Mouse (Mus musculus) embryo, embryonic 9.5 days (tissue): ENCODE measurements at regions not wholly inside any gene's neighbourhood (a gene's known extent, or its start where the extent isn't known, plus 50 kb on each side); places are given as distances from the start of the nearest gene placed in this dataset.

Source experiments
- DNase-seq: peaks from one replicate; pipeline ENCODE4 v3.0.0-alpha.2; 2017; ENCODE audit errors: extremely low spot score

DNA sequence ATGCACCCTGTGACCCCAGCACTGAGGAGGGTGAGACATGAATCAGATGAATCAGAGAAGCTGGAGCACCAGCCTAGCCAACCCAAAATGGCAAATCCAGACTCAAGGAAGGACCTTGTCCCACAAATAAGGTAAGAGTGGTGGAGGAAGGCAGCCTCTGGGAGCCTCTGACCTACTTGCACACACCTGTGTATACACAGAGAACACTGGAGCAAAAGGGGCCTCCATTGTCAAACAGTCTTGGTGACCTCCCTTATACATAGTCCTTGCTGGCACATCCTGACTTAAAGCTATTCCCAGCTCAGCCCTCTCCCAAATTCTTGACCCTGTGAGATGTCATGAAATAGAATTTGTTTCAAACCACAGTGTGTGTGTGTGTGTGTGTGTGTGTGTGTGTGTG lies 57.1 kb downstream of the Inhbb start:
- DNase-seq: no peak

DNA sequence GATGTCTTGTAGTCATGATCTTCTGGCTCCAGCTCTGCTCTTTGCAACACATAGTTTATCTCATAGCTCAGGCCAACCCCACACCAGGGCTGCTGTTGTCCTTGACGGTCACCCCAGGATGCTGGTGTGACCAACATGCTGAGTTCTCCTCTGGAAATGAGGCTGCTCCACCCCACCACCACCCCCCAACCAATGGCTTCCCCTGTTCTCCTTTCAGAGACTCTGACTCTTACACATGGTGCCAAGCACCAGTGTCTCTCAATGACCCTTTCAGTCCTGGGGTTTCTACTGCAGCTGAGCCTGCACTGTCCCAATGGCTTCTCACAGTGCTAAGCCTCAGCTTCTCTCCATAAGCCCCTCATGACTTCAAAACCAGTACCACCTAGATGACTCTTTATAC lies 64.0 kb downstream of the Inhbb start:
- DNase-seq: no peak

DNA sequence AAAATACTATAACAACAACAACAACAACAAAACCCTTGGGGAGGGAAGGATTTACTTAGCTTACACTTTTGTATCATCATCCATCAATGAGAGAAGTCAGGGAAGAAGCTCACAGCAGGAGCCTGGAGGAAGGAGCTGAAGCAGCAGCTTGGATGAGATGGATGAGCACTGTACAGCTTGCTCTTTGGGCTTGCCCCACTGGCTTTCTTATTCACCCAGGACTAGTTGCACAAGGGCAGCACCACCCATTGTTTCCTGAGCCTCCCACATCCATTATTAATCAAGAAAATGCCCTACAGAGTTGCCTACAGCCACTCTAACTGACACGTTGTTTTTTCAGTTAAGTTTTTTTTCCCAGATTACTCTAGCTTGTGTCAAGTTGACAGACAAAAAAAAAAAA lies 65.1 kb downstream of the Inhbb start:
- no peak for DNase-seq

DNA sequence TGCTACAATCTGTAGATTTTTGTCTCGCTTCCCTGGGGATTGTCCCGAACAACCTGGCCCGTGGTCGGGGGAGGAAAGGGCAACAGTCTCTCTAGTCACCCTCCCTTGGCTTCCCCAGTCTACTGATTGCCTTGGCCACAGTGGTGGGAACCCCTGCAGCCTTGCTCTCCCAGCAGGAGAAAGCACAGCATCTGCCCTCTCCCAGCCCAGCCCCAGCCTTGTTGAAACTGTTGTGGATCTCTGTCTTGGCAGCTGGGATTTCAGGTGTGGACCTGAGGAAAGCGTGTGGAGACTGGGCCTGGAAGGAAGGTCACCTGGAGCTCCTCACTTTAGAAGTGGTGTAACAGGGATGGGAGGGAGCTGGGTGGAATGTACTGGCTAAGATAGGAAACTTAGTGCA lies 66.6 kb downstream of the Inhbb start:
- DNase-seq: no peak

DNA sequence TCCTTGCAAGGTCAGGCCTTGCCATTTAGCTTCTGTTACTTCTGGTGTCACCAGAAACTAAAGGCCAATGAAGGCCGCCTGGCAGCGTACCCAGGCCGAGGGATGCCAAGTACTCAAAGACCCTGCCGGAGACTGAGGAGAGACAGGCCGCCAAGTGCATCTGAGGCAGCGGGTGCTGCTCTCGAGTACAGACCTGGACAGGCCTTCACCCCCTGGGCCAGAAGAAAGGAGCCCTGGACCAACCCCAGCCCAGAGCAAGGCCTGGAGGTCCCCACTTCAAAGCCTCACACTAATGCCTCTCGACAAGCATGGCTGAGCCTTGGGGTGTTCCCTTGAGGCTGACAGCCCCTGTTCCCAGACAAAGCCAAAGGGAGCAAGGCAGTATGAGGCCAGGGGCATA lies 70.5 kb downstream of the Inhbb start:
- DNase-seq: no peak

DNA sequence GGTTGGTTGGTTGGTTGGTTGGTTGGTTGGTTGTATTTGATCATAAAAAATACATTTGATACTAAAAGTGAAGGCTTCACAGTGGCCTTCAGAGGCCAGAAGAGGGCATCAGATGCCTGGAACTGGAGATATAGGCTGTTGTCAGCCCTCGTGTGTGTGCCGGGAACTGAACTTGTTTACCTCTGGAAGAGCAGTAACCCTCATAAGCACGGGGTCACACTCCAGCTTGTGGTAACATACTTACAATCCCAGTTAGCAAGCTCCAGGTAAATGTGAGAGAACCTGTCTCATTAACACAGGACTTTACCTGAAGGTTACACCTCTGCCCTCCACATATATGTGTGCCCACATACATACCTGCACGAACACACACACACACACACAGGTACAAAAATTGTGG lies 71.2 kb downstream of the Inhbb start:
- no peak for DNase-seq

DNA sequence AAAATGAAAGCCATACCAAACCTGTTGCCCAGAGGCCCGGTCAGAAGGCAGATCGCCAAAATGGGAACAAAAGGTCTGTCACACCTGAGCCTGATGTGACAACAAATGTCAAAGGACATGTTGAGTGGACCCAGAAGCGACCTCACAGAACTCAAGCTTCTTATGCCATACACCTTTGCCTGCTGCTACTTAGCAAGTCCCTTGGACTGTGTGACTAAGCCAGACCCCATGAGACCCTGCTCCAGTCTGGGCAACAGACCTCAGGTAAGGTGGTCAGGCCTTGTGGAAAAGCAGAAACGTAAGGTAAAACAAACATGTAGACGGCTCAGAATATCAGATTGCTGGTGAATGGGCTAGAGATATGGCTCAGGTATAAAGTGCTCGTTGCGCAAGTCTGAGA lies 71.8 kb downstream of the Inhbb start:
- DNase-seq: no peak

DNA sequence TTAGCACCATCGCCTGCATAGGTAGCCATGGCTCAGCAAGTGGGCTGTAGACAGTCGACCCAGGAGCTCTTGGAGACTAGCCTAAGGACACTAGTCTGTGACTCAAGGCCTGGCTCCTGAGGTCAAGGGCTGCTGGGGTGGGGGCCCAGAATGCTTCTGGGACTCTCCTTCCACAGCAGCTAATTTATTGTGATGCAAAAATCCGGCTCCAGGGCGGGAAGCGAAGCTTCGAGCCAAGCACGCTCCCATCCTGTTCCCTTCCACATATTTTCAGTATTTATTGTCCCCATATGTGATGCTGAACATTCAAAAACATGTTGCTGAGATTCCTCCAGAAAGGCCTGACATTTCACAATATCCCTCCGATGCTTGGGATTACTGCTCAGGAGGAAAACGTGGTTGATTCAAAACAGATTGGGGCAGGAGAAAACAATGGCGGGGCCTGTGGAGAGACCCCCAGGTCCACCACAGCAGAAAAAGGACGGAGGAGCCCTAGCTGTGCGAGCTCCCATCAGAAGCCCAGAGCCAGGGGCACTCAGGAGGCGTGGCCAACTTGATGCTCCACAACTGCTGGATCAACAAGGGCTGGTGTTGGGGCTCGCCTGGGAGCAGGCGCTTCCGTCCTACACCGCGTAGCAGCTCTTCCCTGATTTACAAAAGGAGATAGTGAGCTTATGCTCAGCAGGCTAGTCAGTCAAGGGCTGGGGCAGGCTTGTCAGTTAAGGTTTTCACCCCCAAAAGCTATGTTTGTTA lies 73.4 kb downstream of the Inhbb start:
- peak; percentile 16 for DNase-seq

DNA sequence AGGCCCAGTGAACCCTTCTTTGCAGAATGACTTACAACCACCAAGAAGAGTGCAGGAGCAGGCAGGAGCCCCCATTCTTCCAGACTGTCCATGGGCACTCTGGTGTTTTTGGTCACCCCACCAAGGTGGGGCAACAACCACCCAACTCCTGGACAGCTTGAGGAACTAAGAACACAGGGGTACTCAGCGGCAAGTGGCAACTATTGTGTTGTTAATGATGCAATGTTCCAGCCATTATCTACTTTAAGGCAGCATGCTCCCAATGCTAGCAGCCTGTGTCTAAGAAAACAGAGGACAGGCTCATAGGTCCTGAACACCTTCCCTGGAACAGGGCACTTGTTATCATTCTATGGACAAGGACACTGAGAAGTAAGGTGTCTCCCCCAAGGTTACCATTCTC lies 74.3 kb downstream of the Inhbb start:
- no peak for DNase-seq

DNA sequence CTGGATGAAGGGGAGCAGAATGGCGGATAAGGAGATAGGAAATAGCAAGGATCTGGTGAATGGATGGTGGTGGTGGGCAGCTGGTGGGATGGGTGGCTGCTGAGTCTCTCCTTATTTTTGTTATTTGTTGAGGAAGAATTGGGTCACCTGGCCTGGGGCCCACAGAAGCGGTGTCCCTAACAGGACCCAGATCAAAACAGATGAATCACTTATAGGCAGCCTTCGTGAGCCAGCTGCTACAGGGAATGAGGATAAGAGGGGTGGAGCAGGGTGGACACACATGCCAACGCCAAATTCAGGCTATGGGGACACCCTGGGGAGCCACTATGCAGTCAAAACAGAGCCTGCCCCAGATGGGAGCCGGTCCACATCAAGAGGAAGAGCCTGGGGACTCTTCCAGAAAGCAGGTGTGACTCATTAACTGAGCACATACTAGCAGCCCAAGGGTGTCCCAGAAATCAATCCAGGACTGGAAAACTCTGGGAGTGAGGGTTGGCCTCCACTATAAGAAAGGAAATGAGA lies 75.4 kb downstream of the Inhbb start:
- no peak for DNase-seq

DNA sequence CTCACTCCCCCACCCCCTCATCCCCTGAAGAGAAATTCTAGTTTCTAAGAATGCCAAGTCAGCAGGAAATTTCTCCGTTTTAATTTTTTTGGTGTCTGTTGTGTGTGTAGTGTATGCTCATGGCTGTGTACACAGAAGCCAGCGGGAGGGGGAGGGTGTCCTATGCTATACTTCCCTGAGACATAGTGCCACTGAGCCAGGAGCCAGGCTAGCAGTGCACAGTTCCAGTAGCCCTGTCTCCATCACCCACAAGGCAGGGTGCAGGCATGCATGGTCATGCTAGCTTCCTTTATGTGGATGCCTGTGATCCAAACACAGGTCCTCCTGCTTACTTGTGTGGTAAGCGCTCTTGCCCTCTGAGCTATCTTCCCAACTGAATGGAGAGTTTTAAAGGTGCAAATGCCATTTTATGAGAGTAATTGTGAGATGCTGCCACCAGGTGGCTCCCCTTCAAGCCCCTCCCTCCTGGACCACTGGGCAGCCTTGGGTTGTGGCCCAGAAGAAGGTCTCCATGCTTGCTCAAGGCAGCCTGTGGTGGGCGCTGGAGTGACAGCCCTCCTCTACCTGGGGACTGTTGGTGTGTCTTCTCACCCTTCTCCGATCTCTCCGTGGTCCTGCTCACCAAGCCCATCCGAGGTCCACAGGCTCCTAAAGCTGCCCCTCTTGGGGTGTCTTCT lies 76.8 kb downstream of the Inhbb start:
- DNase-seq: no peak

DNA sequence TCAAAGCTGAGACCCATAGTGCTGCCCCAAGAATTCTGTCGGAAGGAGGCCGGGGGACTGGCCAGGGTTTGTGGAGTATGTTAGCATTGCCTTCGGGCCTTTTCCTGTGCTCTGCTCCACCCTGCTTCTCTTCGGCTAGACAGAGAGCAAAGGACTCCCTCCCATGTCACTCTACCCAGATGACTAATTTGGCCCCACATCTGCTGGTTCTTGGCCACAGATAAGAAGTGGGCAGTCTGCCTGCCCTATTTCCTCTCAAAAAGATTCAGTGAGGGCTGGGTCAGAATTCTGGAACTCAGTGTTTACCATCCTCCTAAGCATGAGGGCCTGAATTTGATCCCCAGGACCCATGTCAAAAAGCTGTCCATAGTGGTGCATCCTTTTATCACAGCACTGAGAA lies 78.0 kb downstream of the Inhbb start:
- DNase-seq: no peak

DNA sequence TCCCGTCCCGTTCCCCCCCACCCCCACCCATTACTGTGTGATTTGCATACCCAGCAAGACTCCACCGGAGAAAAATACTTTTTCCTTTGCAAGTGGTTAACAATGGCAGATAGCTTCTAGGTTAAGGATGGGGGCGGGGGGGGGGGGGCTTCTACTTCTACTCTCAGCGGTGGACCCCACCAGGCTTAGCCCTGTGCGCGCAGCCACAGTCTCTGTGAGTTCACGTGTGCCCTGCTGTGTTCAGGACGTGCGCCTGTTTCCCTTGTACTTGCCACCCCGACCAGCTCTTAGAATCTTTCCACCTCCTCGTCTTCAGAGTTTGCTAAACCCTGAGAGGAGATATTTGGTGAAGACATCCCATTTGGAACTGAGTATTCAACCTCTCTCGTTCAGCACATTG lies 86.9 kb downstream of the Inhbb start:
- DNase-seq: no peak

DNA sequence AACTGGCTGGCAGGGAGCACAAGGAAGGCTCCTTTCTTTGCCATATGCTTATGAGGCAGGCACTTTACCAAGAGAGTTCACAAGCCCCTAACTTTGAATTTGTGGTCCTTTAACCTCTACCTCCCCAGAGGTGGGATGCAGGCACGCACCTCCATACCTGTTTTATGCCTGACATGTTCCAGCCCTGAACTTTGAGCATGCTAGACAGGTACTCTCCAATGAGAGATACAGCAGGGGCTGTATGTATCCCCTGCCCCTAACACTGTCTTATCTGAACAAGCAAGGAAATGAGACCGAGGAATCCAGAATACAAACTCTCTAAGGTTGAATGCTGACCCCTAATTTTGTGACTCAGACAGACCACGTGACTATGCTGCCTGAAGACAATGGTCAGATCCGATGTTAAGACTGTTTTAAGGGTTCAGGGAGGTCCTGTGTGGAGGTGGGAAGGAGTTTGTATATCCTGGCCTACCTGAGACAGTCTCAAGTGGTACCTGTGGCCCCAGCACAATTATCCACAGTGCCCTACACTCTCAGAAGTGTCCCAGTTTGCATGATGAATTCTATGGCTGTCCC lies 91.2 kb downstream of the Inhbb start:
- DNase-seq: no peak

DNA sequence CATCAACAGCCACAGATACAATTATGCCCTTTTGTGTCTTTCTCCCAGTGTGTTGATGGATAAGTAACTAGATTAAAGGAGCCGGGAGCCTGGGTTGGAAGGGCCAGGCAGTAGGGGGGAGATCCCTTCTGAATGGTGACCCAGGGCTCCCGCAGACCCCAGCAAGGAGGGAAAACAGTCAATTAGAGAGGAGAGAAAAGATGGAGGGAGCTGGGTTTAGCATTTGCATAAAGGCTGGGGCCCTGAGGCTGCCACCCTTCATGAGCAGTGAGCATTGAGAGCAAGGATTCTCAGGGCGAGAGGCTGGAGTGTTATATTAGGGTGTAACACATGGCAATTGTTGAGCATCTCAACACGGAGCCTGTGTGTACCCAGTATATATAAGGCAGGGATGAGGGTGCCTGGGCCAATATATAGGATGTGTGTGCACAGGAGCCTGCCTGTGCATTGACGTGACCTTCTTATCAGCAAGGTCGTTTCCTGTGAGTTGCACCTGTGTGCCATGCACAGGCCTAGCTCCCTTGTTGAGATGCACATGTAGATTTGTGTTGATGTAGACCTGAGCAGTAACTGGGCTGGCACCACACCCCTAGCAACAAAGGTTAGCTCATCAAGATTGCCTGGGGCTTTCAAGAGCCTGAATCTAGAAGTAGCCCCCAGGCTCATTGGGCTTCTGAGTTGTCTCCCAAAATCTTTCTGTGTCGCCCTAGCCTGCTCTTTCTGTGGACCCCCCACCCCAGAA lies 92.2 kb downstream of the Inhbb start:
- DNase-seq: no peak

DNA sequence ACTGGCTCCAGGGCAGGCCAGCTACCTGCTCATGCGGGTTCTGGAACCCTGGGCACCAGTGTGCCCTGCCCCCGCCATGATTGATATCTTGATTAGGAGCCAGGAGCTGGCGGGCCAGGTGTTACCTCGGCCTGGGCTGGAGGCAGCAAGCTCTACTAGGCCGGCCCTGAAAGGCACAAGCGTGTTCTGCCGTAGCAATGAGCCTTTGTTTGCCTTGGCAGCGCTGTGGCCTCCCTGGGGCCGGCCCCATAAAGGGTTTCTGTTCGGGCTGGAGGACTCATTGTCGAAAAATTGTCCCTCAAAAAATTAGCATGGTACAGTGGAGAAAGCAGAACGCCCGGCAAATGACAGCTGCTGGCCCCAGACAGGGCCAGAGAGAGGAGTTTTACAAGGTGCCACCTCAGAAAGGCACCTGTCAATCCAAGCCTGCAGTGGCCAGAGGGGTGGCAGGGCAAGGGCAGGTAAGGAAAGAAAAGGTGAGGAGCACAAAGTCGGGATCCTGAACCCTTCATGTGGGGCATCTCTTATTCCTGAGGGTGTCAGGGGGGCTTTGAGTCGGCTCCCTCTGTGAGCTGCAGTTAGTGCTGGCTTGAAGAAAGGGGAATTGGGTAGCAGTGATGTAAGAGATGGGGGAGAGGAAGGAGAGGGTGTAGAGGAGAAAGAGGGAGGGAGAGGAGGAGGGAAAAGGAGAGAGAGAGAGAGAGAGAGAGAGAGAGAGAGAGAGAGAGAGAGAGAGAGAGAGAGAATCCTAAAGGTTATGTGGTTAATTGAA lies 92.9 kb downstream of the Inhbb start:
- no peak for DNase-seq

DNA sequence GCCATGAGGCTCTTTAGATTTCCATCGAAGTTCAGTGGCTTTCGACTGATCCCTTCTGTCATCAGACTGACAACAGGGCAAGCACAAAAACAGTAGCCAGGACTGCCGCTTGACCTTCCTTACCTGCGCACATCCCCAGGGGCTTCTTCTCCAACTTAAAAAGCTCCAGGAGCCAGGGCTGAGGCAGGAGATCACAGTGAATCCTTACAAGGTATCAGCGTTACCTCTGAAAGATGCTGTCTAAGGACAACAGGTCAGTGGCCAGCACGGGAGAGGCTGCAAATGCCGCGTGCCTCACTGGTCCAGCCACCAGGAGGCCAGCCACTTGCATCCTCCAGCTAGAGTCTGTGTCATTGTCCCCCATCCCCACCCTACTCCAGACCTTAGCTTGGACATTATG lies 97.5 kb downstream of the Inhbb start:
- DNase-seq: no peak

DNA sequence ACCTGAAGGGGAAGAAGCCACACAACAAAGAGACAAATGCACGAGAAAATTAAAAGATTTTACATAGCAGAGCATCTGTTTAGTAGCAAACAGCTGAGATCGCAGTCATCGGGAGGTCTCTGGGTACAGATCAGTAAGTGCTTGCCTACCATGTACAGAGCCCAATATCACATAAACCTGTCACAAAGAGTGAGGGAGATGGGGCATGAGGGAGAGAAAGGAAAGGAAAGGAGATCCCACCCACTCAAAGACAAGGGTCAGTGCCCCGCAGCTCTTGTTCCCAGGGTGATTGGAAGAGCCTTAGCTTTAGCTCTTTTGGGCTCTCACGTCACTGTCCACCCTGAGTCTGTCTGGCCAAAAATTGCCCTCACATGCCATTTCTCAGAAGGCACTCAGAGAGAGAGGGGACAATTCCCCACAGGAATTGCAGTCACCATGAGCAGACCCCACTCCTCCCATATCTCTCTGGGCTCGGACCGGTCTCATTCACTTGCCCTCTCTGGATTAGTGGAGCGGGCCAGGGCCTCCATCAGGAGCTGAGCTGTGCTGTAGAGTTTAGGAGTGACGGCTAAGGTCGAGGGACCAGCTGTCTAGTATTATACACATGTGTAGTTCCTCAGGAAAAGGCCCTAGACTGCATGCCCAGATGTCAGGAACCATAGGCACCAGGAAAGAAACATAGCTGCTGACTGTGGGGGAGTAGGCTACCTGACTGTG lies 99.6 kb downstream of the Inhbb start:
- no peak for DNase-seq

DNA sequence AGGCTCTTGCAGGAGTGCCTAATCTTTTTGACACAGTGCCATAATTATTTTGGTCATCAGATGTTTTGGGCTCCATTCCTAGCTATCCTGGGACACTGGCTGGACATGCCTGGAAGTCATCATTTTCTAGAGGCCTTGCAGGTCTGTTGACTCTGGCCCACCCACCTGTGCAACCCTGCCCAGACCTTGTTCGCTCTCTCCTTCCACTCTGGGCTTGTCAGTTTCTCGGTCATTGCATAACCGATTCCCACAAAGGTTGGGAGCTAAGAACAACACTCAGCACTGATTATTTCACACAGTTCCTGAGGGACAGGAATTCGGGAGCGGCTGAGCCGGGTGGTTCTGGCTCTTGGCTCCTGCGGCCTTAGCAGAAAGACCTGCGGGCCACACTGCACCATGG lies 100.2 kb downstream of the Inhbb start:
- DNase-seq: no peak

DNA sequence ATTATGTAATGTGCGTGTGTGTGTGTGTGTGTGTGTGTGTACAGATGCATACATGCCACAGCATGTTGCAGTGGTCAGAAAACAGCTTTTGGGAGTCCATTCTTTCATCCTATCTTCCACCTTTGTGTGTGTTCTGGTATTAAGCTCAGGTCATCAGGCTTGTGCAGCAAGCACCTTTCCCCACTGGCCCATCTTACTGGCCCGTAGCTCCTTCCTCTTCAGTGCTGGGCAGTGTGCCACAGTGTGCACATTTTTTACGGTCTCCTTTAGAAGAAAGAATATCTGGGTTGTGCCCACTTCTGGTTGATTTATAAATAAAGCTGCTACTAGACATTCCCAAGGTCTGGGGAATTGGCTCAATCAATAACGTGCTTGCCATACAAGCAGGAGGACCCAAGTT lies 105.0 kb downstream of the Inhbb start:
- no peak for DNase-seq
